Mouse (Mus musculus) kidney, postnatal 14 days (tissue): Measurements from ENCODE around the gene Slc22a14.
A peak's percentile ranks its signal among the peaks of the same experiment; 100 is the strongest.

Experiments
- DNase-seq: peaks from one replicate; pipeline ENCODE4 v3.0.0; 2022; ENCODE audit warnings: mixed read lengths

Slc22a14 gene

DNA sequence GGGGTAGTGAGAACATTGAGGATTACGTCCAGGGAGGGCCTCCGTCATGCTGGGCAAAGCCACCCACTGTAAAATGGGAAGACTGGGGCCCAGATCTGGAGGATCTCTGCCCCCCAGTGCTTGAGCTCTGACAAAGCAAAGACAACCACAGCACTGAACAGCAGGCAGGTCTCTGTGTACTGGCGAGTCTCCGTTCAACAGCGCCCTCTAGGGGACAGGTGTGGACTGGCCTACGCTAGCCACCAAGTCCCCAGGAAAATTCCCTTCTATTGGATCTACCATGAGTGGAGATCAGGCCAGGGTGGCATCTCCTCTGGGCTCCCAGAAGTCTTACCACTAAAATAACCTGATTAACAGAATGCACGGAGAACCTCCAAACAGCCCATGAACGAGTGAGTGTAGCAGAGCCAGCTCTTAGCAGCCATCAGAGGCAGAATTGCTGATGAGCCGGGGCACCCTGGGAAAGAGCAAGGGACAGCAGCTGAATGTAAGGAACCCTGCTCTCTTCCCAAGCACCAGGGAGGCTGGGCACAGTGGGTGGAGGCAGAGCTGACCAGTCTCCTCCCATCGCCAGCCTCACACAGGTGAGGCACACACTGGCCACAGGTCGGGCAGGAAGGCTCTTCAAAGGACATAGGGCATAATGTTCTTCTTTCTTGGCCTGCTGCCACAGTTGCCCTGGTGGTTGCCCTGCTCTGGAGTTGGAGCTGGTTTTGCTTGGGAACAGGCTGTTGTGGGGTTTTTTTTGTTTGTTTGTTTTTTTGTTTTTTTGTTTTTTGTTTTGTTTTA is 173.0 kb downstream of the Slc22a14 start:
- peak; percentile 83 for DNase-seq

DNA sequence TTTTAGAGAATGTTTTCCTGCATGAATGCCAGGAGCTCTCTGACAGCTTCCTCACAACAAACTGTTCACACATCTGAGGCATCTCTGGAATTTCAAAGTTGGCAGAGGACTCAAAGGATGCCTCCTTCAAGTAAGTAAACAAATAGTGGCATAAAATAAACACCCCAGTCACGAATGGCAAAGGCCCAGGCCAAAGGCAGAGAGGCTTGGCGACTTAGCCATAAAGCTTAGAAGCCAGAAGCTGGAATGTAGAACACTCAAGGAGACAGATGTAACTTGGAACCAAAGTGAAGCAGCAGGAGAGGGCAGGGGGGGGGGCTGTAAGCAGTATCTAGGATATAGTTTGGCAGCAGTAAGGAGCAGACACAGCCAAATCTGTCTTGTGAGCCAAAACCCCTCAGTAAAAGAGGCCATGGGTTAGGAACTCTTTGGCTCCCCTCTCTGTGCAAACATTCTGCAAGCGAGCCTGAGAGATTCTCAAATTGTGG is 184.1 kb downstream of the Slc22a14 start:
- peak; percentile 65 for DNase-seq

DNA sequence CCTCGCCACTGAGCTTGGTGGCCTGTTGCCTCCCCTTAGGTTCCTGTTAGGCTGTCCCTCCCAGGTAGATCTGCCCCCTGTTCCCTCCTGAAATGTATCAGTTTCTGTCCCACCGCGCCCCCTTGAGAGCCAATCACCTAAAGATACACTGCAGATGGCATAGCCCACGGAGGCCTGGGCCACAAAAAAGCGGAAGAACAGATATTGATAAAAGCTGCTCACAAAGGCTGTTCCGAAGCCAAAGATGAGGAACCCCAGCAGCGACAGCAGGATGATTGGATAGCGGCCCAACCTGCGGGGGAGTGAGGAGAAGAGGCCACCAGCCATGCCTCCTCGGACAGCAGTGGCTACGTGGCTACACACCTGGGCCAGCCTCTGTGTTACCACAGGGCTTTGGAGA is 186.1 kb downstream of the Slc22a14 start:
- DNase-seq = no peak

DNA sequence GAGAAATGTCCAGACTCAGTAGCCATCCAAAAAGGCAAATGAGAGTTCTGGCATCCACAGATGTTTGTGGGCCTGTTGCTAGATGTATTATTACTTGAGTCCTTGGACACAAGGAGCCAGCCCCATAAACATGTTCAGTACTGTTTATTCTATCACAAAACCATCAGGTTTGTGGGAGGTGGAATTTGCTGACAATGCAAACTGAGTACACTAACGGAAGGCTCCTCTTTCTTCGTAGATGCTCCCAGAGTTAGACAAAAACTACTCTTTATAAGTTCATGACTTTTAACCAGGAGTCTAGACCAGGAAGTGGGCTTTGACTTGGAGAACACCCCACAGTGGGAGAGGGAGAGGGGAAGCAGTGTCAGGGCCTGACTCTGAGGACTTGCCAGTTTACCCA is 197.7 kb downstream of the Slc22a14 start:
- no peak for DNase-seq

DNA sequence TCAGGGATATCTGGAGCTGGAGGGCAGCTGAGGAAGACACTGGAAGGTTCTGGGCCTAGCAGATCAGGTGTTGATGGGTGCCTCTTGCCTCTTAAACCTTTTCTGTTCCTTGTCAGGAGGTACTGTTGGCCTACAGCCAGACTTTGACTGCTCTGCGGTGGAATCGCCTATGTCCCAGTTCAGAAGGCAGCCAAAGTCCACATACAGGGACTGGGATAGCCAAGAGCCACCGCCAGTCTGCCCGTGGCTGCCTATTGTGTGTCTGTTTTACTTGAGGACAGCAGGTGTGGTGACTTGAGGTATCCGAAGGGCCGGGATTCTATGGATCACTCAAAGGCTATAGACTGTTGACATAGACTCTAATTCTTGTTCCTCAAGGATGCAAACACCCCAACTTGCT is 199.8 kb downstream of the Slc22a14 start:
- DNase-seq = peak; percentile 82

DNA sequence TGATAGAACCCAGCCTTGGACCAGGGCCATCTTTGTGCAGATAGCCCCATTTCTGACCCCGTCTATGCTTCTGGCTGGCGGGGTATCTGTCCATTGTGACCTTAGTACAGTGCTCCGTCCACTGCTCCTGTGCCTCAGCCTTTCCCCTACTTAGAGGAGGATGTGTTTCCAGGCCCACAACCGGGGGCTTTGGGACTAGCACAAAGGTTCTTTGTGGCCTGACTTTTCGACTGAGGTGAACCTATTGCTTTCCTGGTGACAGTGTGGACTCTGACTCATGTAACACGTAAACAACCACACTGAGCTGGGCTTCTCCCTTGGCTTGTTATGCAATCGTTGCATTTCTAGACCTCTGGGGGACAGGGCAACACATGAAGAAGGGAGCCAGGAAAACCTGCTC is 200.6 kb downstream of the Slc22a14 start:
- peak; percentile 61 for DNase-seq

DNA sequence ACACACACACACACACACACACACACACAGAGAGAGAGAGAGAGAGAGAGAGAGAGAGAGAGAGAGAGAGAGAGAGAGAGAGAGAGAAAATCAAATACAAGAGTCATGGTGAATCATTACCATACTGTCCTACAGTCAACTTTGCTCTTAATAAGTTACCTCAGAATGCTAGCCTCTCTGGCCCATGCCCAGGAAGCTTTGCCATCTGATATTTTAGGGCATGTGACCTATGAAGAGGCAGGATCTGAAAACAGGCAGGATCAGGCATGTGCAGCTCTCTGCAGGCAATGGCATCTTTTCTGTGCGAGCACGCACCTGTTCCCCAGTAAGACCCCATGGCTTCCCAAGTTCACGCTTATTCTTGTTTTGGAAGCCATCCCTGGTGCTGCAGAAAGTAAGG is 204.7 kb downstream of the Slc22a14 start:
- peak; percentile 85 for DNase-seq

DNA sequence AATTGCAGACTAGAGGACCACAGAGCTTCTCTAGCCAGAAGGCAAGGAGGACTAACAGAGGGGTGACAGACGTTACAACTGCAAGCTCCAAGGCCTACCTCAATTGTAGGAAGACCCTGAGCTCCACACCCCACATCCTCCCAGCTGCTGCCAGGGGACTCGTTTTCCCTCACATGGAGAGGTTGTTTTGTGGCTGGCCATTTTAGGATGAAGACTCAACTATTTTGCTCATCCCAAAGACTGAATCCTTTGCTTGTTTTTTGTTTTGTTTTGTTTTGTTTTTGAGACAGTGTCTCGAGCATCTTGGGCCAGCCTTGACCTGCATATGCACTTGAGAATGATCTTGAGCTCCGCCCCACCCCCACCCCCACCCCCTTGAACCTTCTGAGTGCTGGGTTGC is 206.5 kb downstream of the Slc22a14 start, which contains the start of gene Gm47289:
Gene Gm47289 (plus strand): TSS at position 301 of the 400 bp plus-strand sequence.
- DNase-seq = no peak

DNA sequence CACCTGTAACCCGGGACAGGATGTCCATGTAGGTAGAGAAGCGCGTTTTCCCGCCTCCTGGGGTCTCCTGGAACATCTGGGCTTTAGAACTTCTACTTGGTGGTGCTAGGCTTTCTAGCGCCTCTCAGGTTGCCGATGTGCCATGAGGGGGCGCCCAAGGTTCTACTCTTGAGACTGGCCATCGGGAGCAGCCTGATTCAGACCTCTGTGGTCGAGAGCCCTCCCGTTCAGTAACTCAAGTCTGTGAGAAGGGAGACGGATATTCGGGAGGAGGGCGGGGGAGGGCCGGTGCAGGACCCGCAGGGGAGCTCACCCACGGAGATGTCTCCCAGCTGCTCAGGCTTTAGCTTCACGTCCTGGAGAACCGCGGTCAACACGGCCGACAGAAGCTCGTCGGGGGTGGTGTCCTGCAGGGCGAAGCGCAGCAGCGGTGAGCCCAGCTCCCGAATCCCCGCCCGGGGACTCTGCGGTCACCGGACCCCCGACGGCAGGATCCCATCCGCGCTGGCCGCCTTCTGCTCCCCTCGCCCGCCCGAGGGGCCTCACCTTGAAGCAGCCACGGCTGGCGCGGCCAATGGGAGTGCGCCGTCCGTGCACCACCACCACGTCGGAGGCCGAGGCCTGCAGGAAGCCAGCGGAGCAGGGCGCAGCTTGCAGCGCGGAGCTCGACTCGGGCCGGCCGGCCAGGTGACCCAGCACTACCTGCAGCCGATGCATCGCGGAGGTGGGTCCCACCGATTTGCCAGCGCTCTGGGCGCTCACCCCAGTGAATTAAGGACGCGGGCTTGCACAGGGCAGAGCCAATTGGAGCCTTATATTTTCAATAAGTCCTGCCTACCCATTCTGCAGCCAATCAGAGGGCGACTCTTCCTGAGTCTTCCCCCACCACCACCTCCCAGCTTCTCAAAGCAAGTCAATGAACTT is 208.8 kb downstream of the Slc22a14 start, which contains the start of gene Acaa1b:
Gene Acaa1b (minus strand): TSS at position 816 of the 924 bp plus-strand sequence.
- peak; percentile 91 for DNase-seq

DNA sequence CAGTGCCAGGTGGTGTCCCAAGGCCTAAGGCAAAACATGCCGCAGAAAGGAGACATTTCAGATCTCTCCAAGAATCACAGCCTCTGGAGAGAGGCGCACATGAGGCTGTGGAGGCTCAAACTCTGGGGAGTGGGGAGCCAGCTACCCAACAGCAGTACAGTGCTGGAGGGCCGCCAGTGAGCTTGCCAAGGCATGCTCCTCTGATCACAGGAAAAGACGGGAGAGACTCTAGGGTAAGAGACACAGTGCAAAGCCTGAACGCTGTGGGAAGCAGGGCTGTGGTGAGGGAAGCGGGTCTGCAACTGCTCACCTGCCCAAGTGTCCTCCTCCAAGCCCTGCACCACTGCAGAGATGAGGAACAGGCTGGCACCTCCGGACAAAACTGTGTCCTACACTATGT is 209.5 kb downstream of the Slc22a14 start:
- DNase-seq = peak; percentile 40

DNA sequence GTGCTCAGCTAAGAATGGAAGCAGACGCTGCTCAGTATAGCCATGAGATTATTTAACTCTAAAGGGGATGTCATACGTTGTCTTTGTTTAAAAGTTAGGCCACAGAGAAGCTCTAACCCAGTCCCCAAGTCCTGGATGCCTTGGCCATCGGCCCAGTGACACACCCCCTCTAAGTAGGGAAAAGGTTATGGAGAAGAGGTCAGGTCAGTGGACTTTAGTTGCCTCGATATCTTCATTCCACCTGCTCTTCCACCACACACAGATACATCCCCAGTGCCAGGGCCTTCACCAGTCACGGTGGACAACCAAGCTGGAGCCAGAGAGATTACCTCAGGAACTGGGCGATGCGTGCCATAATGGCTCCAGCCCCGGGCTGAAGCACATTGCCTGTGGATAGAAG is 209.9 kb downstream of the Slc22a14 start:
- DNase-seq = peak; percentile 72

DNA sequence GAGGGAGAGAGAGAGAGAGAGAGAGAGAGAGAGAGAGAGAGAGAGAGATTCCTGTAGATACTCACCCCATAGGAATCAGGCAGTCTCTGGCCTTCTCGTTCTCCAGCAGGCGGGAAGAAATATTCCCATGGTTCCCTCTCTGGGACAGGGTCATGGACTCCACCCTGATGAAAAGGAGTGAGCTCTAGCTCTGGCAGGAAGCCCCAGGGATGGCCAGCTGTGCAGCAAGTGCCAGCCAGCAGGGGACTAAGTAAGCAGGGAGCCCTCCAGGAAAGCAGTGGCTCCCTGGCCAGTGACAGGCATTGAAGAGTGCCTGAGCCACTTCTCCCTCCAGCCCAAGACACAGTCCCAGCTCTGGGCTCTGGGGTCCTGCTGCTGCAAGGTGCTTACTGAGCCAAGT is 213.6 kb downstream of the Slc22a14 start:
- no peak for DNase-seq

DNA sequence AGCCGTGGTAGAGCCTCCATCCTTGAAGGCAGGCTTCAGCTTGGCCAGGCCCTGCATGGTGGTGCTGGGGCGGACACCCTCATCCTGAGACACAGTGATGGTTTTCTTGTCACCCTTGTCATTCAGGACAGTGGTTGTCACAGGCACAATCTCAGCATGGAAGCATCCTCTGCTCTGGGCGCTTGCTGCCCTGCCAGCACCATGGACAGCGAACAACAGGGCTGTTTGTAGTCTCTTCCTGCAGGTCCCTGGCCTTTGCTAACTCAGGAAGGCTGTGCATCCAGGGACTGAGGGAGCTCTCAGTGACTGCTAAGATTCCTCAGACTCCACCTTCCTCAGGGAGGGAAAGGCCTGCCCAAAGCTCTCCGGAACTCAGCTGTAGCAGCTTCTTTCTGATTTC is 215.8 kb downstream of the Slc22a14 start:
- peak; percentile 67 for DNase-seq

DNA sequence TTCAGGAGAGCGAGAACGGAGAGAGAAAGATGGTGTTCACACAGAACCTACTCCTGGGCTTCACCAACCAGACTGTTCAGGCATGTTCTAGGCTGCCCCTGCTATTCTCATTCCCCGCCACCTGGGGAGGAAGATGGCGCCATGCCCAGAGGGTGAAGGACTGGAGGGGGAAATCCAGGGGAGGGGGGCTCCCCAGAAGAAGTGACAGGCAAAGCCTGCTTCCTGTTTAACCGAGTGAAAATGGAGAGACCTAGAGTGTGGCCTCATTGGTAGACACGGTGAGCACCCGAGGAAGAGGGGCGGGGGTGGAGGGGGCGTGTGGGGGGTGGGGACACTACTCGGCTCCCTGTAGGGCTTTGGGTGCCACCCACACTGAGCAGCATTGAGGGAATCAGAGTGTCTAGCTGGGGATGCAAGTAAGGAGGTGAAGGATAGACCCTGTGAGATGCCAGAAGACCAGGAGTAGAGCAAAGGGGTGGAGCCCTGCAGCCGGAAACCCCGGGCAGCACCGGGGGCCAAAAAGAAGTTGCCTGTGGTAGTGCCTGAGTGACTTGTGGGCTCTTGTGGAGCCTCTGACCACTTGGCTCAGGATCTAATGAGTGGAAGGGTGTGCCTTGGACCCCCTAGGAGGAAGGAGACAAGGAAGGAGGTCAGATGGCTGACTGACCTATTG is 219.1 kb downstream of the Slc22a14 start:
- DNase-seq = no peak

DNA sequence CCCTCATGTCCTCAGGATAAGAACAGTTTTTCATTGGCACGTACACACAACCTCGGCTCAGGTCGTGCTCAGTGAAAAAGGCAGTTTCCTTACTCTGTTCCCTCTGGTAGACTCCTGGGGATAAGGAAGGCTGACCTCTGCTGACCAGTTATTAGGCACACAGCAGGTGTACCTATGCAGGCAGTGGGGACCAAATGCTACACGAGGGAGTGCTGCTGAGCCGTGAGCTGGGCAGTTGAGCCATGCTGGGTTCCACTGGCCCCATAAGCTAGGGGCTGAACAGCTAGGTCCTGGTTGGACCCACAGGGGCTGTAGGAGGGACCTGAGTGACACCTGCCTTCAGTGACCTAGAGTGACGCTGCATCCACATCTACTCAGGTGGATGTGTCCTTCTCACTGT is 219.7 kb downstream of the Slc22a14 start:
- DNase-seq = no peak

DNA sequence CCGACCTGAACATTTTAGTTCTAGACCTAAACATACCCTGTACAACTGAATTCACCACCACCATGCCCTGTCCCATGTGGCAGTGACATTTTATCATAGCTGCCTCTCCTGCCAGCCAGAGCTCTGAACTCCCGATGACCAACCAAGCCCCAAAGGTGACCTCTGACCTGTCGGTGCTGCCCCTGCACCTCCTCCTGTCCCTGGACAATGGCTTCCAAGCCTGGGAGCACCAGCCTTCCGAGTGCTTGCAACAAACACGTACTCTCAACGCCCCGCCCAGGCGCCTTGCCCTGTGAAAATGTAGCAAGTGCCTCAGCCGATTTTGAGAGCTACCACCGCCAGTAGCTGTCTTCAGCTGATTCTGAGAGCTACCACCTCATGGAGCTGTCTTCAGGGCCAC is 220.2 kb downstream of the Slc22a14 start:
- no peak for DNase-seq

DNA sequence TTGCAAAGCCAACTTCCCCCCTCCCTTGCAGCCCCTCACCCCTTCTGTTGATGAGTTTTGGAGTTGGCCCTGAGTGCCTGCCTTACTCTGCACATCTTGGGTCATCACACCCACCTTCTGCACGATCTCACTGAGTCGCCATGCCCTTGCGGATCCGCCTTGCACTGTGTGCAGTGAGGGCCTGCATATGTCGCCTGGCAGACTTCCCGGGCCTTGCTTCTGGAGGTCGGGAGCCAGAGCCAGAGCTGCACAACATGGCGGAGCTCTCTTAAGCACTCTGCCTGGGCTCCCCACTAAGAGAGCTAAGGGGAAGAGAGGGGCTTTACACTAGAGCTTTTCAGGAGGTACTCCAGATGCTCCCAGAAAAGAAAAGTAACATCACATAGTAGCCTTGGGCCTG is 220.7 kb downstream of the Slc22a14 start:
- DNase-seq = no peak

DNA sequence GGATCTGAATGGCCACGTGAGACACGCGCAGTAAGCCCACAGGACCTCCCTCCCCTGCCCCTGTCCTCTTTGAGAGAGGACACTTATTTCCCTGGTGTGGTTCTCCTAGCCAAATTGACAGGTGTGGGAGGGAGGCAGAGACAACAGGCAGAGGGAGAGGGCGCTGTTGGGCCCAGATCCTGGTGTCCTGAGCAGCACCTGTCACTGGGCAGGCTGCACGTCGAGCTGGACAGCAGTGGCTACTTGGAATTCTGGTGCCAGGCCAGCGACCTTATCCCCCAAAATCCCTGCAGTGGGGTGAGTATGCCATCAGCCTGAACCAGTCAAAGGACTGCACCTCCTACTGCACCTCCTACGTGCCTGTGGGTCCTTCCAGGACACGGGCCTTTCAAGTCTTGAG is 222.0 kb downstream of the Slc22a14 start:
- no peak for DNase-seq

DNA sequence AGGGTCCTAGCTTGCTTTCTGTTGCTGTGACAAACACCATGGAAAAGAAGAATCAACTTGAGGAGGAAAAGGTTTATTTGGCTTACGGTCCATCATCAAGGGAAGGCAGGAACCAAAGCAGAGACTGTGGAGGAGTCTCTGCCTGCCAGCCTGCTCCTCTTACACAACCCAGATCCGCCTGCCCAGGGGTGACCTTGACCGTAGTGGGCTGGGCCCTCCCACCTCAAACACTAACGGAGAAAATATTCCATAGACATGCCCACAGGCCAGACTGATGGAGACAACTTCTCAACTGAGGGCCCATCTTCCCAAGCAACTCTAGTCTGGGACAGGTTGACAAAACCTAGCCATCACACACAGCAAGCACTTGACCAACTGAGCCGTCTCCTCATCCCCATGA is 223.3 kb downstream of the Slc22a14 start:
- no peak for DNase-seq

DNA sequence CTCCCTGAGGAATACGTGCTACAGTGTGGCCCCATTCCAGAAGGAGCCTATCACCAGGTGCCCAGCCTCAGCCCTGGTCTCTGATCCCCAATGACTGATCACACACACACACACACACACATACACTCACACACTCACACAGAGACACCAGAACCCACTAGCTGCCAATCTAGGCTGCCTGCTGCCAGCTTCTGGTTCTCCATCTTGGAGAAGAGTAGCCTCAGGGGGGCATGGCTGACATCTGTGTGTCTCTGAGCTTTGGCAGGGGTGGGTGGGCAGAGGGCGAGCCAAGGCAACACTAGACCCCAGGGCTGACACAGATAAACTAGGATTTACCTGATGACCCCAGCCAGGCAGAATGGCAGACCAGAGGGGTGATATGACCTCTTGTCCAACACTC is 226.5 kb downstream of the Slc22a14 start:
- no peak for DNase-seq

DNA sequence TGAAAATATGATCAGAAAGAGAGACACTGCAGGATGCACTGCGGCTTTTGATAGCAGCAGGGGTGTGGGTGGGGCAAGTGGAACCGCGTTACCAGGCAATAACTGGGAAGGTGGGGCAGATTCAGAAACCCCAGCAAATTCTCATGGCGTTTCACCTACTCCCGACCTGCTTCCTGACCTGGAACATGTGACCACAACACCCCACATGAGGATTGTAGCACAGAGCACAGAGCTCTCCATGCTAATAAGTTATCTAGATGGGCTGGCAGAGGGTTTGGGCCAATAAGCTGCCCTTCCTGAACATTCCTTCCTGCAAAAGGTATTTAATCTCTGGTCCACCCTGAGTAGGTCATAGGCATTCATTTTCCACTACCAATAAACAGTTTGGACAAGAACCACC is 234.7 kb downstream of the Slc22a14 start:
- DNase-seq = no peak

DNA sequence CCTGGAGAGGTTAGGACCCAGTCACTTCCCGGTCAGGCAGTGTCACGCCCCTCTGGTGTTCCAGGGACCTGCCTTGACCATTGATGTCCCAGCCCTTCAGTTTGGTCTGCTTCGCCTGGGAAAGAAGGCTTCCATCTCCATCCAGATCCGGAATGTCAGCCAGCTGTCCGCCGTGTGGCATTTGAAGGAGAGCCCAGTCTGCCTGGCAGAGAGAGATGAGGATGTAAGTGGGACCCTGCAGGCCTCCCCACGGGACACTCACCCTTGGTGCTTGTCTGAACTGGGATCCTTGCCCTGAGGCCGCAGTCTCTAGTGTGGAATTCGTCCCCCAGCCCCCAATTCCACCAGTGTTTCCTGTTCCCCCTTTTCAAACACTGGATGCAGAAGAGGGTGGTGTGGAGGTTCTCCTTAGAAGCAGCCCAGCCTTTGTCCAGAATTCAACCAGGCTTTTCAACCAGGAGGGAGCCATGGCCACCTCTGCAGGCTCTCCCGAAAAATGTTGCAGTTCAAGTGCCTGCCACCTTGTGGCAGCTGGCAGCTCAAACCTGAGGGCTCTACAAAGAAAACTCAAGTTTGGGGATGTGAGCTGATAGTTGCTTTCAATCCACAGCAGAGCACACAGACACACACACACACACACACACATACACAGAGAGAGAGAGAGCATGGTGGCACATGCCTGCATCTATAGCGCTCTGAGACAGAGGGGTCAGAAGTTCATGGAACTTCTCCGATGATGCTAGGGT is 236.7 kb downstream of the Slc22a14 start:
- DNase-seq = no peak
